Mouse (Mus musculus) limb, embryonic 15.5 days (tissue): ENCODE results near the gene Enoph1. TPM values are rescaled to one million over a fixed set of nuclear protein-coding genes. Genes with fewer than 3 reads are reported as not detected.

Experiments used
- ATAC-seq: fragments of 200-750 bp; cut with Nextera tagmentation; 2 replicates; pipeline ENCODE4 v1.8.0; 2017; ENCODE audit warnings: low read depth, moderate TSS enrichment; ENCODE audit not compliant: insufficient number of reproducible peaks, low FRiP score, low TSS enrichment
- H3K27ac ChIP-seq: fragments of 300-500 bp; sonication (generic); 2 replicates; pipeline ENCODE4 v1.5.1; 2015; ENCODE audit warnings: moderate library complexity, mild to moderate bottlenecking, inconsistent platforms
- H3K27me3 ChIP-seq: fragments of 300-500 bp; sonication (generic); 2 replicates; pipeline ENCODE4 v1.6.1; 2015; ENCODE audit warnings: inconsistent platforms
- H3K36me3 ChIP-seq: fragments of 300-500 bp; sonication (generic); 2 replicates; pipeline ENCODE4 v1.6.1; 2015; ENCODE audit warnings: inconsistent platforms
- H3K4me1 ChIP-seq: fragments of 300-500 bp; sonication (generic); 2 replicates; pipeline ENCODE4 v1.6.1; 2015; ENCODE audit warnings: inconsistent platforms
- H3K4me2 ChIP-seq: fragments of 300-500 bp; sonication (generic); 2 replicates; pipeline ENCODE4 v1.6.1; 2015; ENCODE audit warnings: mild to moderate bottlenecking, inconsistent platforms
- H3K4me3 ChIP-seq: fragments of 300-500 bp; sonication (generic); 2 replicates; pipeline ENCODE4 v1.5.1; 2015; ENCODE audit warnings: mild to moderate bottlenecking, inconsistent platforms
- H3K9ac ChIP-seq: fragments of 300-500 bp; sonication (generic); 2 replicates; pipeline ENCODE4 v1.6.1; 2015; ENCODE audit warnings: inconsistent platforms
- H3K9me3 ChIP-seq: fragments of 300-500 bp; sonication (generic); 2 replicates; pipeline ENCODE4 v1.6.1; 2016; ENCODE audit warnings: inconsistent platforms
- WGBS: fragments of 180-500 bp; shearing (Covaris S2); methylation state at CpG from one replicate; pipeline ENCODE4 v1.1.7; 2015; 5-methylcytosine and 5-hydroxymethylcytosine counted together
- polyA plus RNA-seq: library from polyadenylated mRNA; unstranded; fragments of >200 nt; fragmentation: Nextera tagmentation; extraction: Ambion mirVana; gene quantifications from 2 replicates; pipeline ENCODE4 v1.2.1, GENCODE M21; 2015

Enoph1 gene
- polyA plus RNA-seq, 1 experiment from 2014 or later: 42.6 TPM

- Histone ChIP-seq H3K27me3 (no peaks in the 10 kb centered on the region), H3K36me3 (0 out of 2 replicates have a peak, but pooled peaks cover 3% of the 10 kb centered on the region), H3K4me3 (no peak overlapping the region), H3K4me2 (no peak overlapping the region), H3K9ac (no peak overlapping the region), H3K4me1 (peaks cover 23% of the 10 kb centered on the region; the same call in 1 of the 2 replicates), H3K27ac (no peak overlapping the region), H3K9me3 (no peaks in the 10 kb centered on the region)
- 90% methylated on average over 8 of the region's 8 CpGs for WGBS
- ATAC-seq: no peak
Measured at GRCm38 (mm10) chr5:100042467-100042866, 2.7 kb downstream of the Enoph1 start.

GRCm38 (mm10) chr5:100043361-100043760, 3.6 kb downstream of the Enoph1 start:
- 0 out of 2 replicates have a peak, but pooled peaks cover 3% of the 10 kb centered on the region for H3K36me3 ChIP-seq
- no peak overlapping the region for H3K9ac ChIP-seq
- H3K4me3 ChIP-seq: no peak overlapping the region
- peaks cover 32% of the 10 kb centered on the region; the same call in 1 of the 2 replicates for H3K4me1 ChIP-seq
- no peaks in the 10 kb centered on the region for H3K9me3 ChIP-seq
- ATAC-seq: no peak
- H3K27ac ChIP-seq: no peak overlapping the region
- no peaks in the 10 kb centered on the region for H3K27me3 ChIP-seq
- no peak overlapping the region for H3K4me2 ChIP-seq
- WGBS: 72% methylated on average over 5 of the region's 5 CpGs

DNA sequence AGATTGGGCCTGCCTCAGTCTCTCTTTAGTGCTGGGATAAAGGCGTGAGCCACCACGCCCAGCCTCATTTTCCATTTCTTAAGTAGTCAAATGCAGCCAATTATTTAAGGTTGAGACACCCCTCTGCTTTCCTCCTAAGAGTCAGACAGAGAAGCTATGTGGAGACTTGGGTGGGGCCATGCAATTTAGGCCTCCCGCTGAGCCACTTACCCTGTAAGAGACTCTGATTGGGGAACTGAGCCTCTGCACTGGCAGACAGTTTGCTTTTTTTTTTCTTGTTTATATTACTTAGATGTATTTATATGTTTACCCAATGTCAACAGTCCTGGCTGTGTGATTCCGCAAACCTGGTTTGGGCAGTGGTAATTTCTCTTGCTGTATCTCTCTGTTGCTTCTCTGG, 4.2 kb downstream of the Enoph1 start:
- no peak for ATAC-seq
- 0 out of 2 replicates have a peak, but pooled peaks cover 3% of the 10 kb centered on the region for H3K36me3 ChIP-seq
- no peak overlapping the region for H3K4me2 ChIP-seq
- 71% methylated on average over 4 of the region's 4 CpGs for WGBS
- no peak overlapping the region for H3K9ac ChIP-seq
- no peaks in the 10 kb centered on the region for H3K27me3 ChIP-seq
- H3K27ac ChIP-seq: no peak overlapping the region
- H3K9me3 ChIP-seq: no peaks in the 10 kb centered on the region
- H3K4me1 ChIP-seq: peaks cover 39% of the 10 kb centered on the region; the same call in 1 of the 2 replicates
- H3K4me3 ChIP-seq: no peak overlapping the region

DNA sequence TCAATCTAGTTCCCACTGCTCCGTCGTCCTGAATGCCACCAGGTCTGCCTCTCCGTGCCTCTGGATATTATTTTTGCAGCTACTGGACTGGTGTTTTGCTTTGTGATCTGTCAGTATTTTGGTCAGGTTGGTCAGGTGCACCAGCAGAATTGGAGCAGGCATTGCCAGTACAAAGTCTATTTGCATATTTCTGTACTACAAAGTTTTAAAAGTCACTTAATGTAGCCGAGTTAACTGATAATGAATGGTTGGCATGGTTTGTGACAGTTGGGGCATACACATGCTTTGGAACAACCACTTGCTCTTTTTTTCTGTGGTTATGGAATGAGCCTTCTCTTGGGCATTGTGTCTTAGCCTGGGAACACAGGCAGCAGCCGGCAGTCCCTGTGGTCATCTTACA, 4.8 kb downstream of the Enoph1 start:
- Histone ChIP-seq H3K9me3 (no peaks in the 10 kb centered on the region), H3K4me2 (no peak overlapping the region), H3K4me3 (no peak overlapping the region), H3K27me3 (no peaks in the 10 kb centered on the region), H3K36me3 (0 out of 2 replicates have a peak, but pooled peaks cover 3% of the 10 kb centered on the region), H3K9ac (no peak overlapping the region), H3K27ac (no peak overlapping the region), H3K4me1 (peaks cover 39% of the 10 kb centered on the region; the same call in 1 of the 2 replicates)
- ATAC-seq: no peak
- 72% methylated on average over 5 of the region's 5 CpGs for WGBS

DNA sequence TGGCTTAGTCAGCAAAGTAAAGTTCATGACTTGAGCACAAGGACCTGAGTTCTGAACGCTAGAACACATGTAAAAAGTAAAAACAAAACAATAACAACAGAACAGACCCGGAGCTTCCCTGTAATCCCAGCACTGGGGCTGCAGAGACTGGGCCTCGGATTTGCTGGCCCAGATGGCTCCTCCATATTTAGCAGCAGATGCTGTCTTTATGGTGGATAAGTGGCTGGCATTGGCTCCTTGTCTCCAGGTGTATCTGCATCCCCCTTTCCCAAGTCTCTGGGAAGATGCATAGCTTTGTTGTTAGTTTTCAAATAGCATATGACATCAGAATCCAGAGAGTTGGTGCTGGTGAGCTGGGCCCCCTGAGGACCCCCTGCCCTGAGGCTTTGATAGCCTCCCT, 6.3 kb downstream of the Enoph1 start:
- peaks cover 34% of the 10 kb centered on the region; the same call in 1 of the 2 replicates for H3K4me1 ChIP-seq
- H3K9me3 ChIP-seq: no peaks in the 10 kb centered on the region
- 67% methylated on average over 3 of the region's 3 CpGs for WGBS
- no peak for ATAC-seq
- H3K36me3 ChIP-seq: 0 out of 2 replicates have a peak, but pooled peaks cover 3% of the 10 kb centered on the region
- no peak overlapping the region for H3K4me2 ChIP-seq
- no peak overlapping the region for H3K4me3 ChIP-seq
- H3K9ac ChIP-seq: no peak overlapping the region
- no peak overlapping the region for H3K27ac ChIP-seq
- H3K27me3 ChIP-seq: no peaks in the 10 kb centered on the region

GRCm38 (mm10) chr5:100047143-100047640, 7.4 kb downstream of the Enoph1 start:
- H3K4me1 ChIP-seq: peaks cover 31% of the 10 kb centered on the region; the same call in 1 of the 2 replicates
- H3K36me3 ChIP-seq: 0 out of 2 replicates have a peak, but pooled peaks cover 3% of the 10 kb centered on the region
- H3K27ac ChIP-seq: no peak overlapping the region
- no peak overlapping the region for H3K4me3 ChIP-seq
- no peak overlapping the region for H3K9ac ChIP-seq
- H3K9me3 ChIP-seq: no peaks in the 10 kb centered on the region
- ATAC-seq: no peak
- H3K4me2 ChIP-seq: no peak overlapping the region
- H3K27me3 ChIP-seq: no peaks in the 10 kb centered on the region
- 71% methylated on average over 8 of the region's 8 CpGs for WGBS

- ATAC-seq: no peak
- H3K27ac ChIP-seq: no peak overlapping the region
- H3K4me3 ChIP-seq: no peak overlapping the region
- 55% methylated on average over 7 of the region's 7 CpGs for WGBS
- no peaks in the 10 kb centered on the region for H3K27me3 ChIP-seq
- no peak overlapping the region for H3K4me2 ChIP-seq
- H3K36me3 ChIP-seq: 0 out of 2 replicates have a peak, but pooled peaks cover 2% of the 10 kb centered on the region
- peaks cover 31% of the 10 kb centered on the region; the same call in 1 of the 2 replicates for H3K4me1 ChIP-seq
- no peaks in the 10 kb centered on the region for H3K9me3 ChIP-seq
- H3K9ac ChIP-seq: no peak overlapping the region
Measured at GRCm38 (mm10) chr5:100047871-100048270, 8.1 kb downstream of the Enoph1 start.

DNA sequence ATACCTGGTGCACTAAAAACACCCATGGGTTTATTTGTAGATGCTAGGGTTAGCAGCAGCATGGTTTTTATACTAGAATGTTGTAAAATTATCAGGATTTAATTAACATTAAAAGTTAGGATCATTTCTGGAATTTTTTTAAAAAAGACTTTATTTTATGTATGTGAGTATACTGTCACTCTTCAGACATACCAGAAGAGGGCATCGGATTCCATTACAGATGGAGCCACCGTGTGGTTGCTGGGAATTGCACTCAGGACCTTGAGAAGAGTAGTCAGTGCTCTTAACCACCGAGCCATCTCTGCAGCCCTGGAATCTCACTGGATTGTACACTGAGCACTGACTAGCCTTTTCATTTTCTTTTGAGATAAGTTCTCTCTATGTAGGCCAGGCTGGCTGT, 10.1 kb downstream of the Enoph1 start:
- WGBS: 84% methylated on average over 3 of the region's 3 CpGs
- ATAC-seq: no peak
- H3K4me1 ChIP-seq: peaks cover 26% of the 10 kb centered on the region
- H3K36me3 ChIP-seq: 0 out of 2 replicates have a peak, but pooled peaks cover 5% of the 10 kb centered on the region
- no peak overlapping the region for H3K27ac ChIP-seq
- H3K27me3 ChIP-seq: no peaks in the 10 kb centered on the region
- H3K9me3 ChIP-seq: no peaks in the 10 kb centered on the region
- no peak overlapping the region for H3K4me2 ChIP-seq
- H3K4me3 ChIP-seq: no peak overlapping the region
- no peak overlapping the region for H3K9ac ChIP-seq

- H3K36me3 ChIP-seq: 0 out of 2 replicates have a peak, but pooled peaks cover 5% of the 10 kb centered on the region
- no peak overlapping the region for H3K9ac ChIP-seq
- H3K4me2 ChIP-seq: no peak overlapping the region
- peaks cover 26% of the 10 kb centered on the region for H3K4me1 ChIP-seq
- 89% methylated on average over 7 of the region's 7 CpGs for WGBS
- no peaks in the 10 kb centered on the region for H3K27me3 ChIP-seq
- H3K4me3 ChIP-seq: no peak overlapping the region
- ATAC-seq: no peak
- H3K27ac ChIP-seq: no peak overlapping the region
- no peaks in the 10 kb centered on the region for H3K9me3 ChIP-seq
Measured at GRCm38 (mm10) chr5:100052728-100053127, 12.9 kb downstream of the Enoph1 start.

DNA sequence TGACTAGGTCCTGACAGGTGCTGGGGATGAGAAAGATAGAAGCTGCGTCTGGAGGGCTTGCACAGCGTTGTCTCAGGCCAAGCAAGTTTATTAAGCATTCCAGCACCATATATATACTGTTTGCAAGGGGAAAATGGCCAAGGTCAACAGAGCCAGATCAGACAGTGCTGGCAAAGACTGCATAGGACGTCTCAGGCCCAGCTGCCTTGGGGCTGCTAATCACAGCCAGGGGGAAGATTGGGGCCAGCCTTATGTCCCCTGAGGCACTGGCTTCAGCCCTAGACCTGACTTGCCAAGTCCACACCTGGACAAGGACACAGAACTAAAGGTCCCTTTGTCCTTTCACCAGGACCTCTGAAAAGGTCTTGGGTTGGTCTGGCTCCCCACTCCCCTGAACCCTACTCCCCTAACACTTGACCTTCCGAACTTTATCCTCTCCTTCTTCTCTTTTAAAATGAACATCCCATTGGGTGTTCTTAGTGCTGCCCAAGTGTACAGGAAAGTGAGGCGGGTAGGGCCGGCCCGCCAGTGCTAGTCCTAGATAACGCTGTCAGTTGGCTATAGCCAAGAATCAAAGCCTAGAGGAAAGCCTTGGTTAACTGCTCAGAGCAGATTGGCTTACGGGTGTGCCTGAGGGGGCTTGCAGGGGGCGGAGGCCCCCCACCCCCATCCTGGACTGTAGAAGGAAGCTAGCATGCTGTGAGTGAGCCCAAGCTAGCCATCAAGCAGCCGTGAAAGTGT, 15.2 kb downstream of the Enoph1 start:
- no peak overlapping the region for H3K4me2 ChIP-seq
- no peak overlapping the region for H3K4me3 ChIP-seq
- no peak overlapping the region for H3K27ac ChIP-seq
- no peak overlapping the region for H3K9ac ChIP-seq
- H3K27me3 ChIP-seq: no peaks in the 10 kb centered on the region
- H3K9me3 ChIP-seq: no peaks in the 10 kb centered on the region
- H3K36me3 ChIP-seq: peaks cover 12% of the 10 kb centered on the region; the same call in 1 of the 2 replicates
- H3K4me1 ChIP-seq: peaks cover 18% of the 10 kb centered on the region
- WGBS: 77% methylated on average over 11 of the region's 11 CpGs
- ATAC-seq: no peak

GRCm38 (mm10) chr5:100055866-100056369, 16.1 kb downstream of the Enoph1 start:
- H3K4me2 ChIP-seq: no peak overlapping the region
- 70% methylated on average over 5 of the region's 5 CpGs for WGBS
- H3K9me3 ChIP-seq: no peaks in the 10 kb centered on the region
- peaks cover 18% of the 10 kb centered on the region for H3K4me1 ChIP-seq
- ATAC-seq: no peak
- no peaks in the 10 kb centered on the region for H3K27me3 ChIP-seq
- H3K9ac ChIP-seq: no peak overlapping the region
- no peak overlapping the region for H3K4me3 ChIP-seq
- H3K27ac ChIP-seq: no peak overlapping the region
- H3K36me3 ChIP-seq: peaks cover 21% of the 10 kb centered on the region
